Mouse (Mus musculus): ENCODE results near the gene Olfr1466. TPM values are rescaled to one million over a fixed set of nuclear protein-coding genes. Genes with fewer than 3 reads are reported as not detected.

Olfr1466 gene
- total RNA-seq (2014; rRNA removed; ENCODE audit: low replicate concordance) (not detected in 2 replicates), polyA plus RNA-seq (2015; fragmentation: Nextera tagmentation; extraction: Ambion mirVana) (not detected in 2 replicates)

DNA sequence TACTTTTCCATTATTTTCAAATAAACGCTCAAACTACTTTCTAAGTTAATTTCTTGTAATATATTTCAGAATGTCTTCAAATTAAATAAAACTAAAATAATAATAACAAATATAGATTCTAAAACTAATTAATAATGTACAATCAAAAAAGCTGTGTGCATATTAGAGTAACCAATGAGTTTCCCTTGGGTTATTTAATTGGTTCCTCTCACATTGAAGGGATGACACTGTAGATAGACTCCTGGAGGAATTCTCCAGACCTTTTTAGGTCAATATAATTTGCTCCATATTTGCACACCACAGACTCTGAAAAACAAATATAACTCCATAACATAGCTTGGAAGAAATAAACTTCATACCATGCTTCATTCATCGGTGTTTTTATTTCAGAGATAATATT lies at the start of gene Olfr1466:
Gene Olfr1466 (plus strand): TSS at position 301 of the 400 bp plus-strand sequence.
- WGBS, result 84% methylated on average over 2 of the region's 2 CpGs
- H3K4me2 ChIP-seq (ENCODE audit: low read depth, low read length), result no peak within 1 kb of the TSS
- no peaks in the 10 kb centered on the region for H3K36me3 ChIP-seq (replicated peaks; ENCODE audit: control insufficient read depth, insufficient read depth, low read length)
- ATAC-seq (ENCODE audit: insufficient read depth, low read depth), result no peak
- H3K9ac ChIP-seq (replicated peaks; ENCODE audit: low read depth, low read length), result no peak within 1 kb of the TSS
- H3K9me3 ChIP-seq (replicated peaks; ENCODE audit: control insufficient read depth, low read length), result peaks cover 14% of the 10 kb centered on the region; the same call in 1 of the 2 replicates
- H3K27me3 ChIP-seq (ENCODE audit: control insufficient read depth, insufficient read depth, low read length), result no peaks in the 10 kb centered on the region
- no peaks in the 10 kb centered on the region for H3K4me1 ChIP-seq (ENCODE audit: control insufficient read depth, insufficient read depth)
- TF ChIP-seq EP300 (IDR thresholded peaks at IDR 0.05; ENCODE audit: low read depth) (no peak), CTCF (IDR thresholded peaks at IDR 0.05; ENCODE audit: low read depth) (no peak)
- no peak within 1 kb of the TSS for H3K27ac ChIP-seq (ENCODE audit: low read depth)
- no peak for DNase-seq (ENCODE audit: low spot score)
- H3K4me3 ChIP-seq (ENCODE audit: low read depth, low read length), result no peak within 1 kb of the TSS

DNA sequence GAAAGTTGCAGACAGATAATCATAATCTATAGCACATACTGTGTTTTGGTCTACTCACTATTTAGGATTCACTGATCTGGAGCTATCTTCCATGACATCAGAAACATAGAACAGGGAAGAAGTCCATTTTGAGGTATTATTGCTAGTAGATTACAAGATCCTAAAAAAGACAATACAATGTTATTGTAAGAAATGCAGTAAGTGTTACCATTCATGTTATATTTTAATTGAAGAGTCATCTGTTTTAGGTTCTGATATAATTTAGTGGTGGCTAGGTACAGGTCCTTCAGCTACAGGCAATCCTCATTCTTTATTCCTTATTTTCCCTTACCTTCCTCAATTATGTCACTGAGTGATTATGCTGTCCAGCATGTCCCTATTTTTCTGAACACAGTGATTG lies 23.2 kb upstream of the Olfr1466 start, which contains the start of gene Olfr1465:
Gene Olfr1465 (minus strand): TSS at position 101 of the 400 bp plus-strand sequence.
- Histone ChIP-seq H3K9me3 (replicated peaks; ENCODE audit: control insufficient read depth, low read length) (no peaks in the 10 kb centered on the region), H3K4me1 (ENCODE audit: control insufficient read depth, insufficient read depth) (no peaks in the 10 kb centered on the region), H3K4me3 (ENCODE audit: low read depth, low read length) (no peak within 1 kb of the TSS), H3K27ac (ENCODE audit: low read depth) (no peak within 1 kb of the TSS), H3K27me3 (ENCODE audit: control insufficient read depth, insufficient read depth, low read length) (no peaks in the 10 kb centered on the region), H3K4me2 (ENCODE audit: low read depth, low read length) (no peak within 1 kb of the TSS), H3K36me3 (replicated peaks; ENCODE audit: control insufficient read depth, insufficient read depth, low read length) (no peaks in the 10 kb centered on the region), H3K9ac (replicated peaks; ENCODE audit: low read depth, low read length) (no peak within 1 kb of the TSS)
- DNase-seq (ENCODE audit: low spot score) (no peak), ATAC-seq (ENCODE audit: insufficient read depth, low read depth) (no peak)
- TF ChIP-seq EP300 (IDR thresholded peaks at IDR 0.05; ENCODE audit: low read depth) (no peak), CTCF (IDR thresholded peaks at IDR 0.05; ENCODE audit: low read depth) (no peak)

DNA sequence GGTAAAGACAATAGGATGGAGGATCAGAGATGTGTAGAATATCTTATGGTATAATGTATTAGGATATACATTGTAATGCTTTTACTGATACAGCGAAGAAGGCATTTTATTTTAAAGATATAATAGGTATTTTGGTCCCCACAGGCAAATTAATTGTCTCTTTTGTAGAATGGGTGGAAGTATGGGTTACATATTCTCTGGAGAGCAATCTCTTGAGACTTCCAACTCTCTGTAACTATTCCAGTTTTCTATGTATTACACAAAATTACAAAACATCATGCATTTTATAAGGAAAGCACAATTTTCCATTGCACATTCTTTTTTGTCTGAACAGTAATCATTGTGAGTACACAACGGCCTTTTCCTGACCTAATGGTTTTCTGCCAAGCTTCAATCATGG lies 23.3 kb downstream of the Olfr1466 start, which contains the start of gene Olfr1467:
Gene Olfr1467 (plus strand): TSS at position 301 of the 400 bp plus-strand sequence.
- 48% methylated on average over 2 of the region's 2 CpGs for WGBS
- H3K36me3 ChIP-seq (replicated peaks; ENCODE audit: control insufficient read depth, insufficient read depth, low read length), result no peaks in the 10 kb centered on the region

More for the DNA sequence above, 23.3 kb downstream of the Olfr1466 start, which contains the start of gene Olfr1467:
- Histone ChIP-seq H3K27me3 (ENCODE audit: control insufficient read depth, insufficient read depth, low read length) (no peaks in the 10 kb centered on the region), H3K27ac (ENCODE audit: low read depth) (no peak within 1 kb of the TSS), H3K9ac (replicated peaks; ENCODE audit: low read depth, low read length) (no peak within 1 kb of the TSS), H3K4me2 (ENCODE audit: low read depth, low read length) (no peak within 1 kb of the TSS), H3K4me3 (ENCODE audit: low read depth, low read length) (no peak within 1 kb of the TSS), H3K9me3 (replicated peaks; ENCODE audit: control insufficient read depth, low read length) (peaks cover 5% of the 10 kb centered on the region), H3K4me1 (ENCODE audit: control insufficient read depth, insufficient read depth) (no peaks in the 10 kb centered on the region)
- TF ChIP-seq EP300 (IDR thresholded peaks at IDR 0.05; ENCODE audit: low read depth), result no peak
- TF ChIP-seq CTCF (IDR thresholded peaks at IDR 0.05; ENCODE audit: low read depth), result no peak
- ATAC-seq (ENCODE audit: insufficient read depth, low read depth) (no peak), DNase-seq (ENCODE audit: low spot score) (no peak)

Other genes with a start within 250 kb of the Olfr1466 start
- gene Olfr1457, start 241.0 kb upstream of the Olfr1466 start, total RNA-seq (2014; rRNA removed; ENCODE audit: low replicate concordance), result not detected in 2 replicates
- gene Olfr1457, start 241.0 kb upstream of the Olfr1466 start, polyA plus RNA-seq (2015; fragmentation: Nextera tagmentation; extraction: Ambion mirVana), result not detected in 2 replicates
- not detected in 2 replicates for gene Olfr1458, start 232.1 kb upstream of the Olfr1466 start, total RNA-seq (2014; rRNA removed; ENCODE audit: low replicate concordance)
- gene Olfr1458, start 232.1 kb upstream of the Olfr1466 start, polyA plus RNA-seq (2015; fragmentation: Nextera tagmentation; extraction: Ambion mirVana), result not detected in 2 replicates
- not detected in 2 replicates for gene Olfr1459, start 189.3 kb upstream of the Olfr1466 start, total RNA-seq (2014; rRNA removed; ENCODE audit: low replicate concordance)
- not detected in 2 replicates for gene Olfr1459, start 189.3 kb upstream of the Olfr1466 start, polyA plus RNA-seq (2015; fragmentation: Nextera tagmentation; extraction: Ambion mirVana)
- gene Olfr1461, start 175.9 kb upstream of the Olfr1466 start, total RNA-seq (2014; rRNA removed; ENCODE audit: low replicate concordance), result not detected in 2 replicates
- gene Olfr1461, start 175.9 kb upstream of the Olfr1466 start, polyA plus RNA-seq (2015; fragmentation: Nextera tagmentation; extraction: Ambion mirVana), result not detected in 2 replicates
- not detected in 2 replicates for gene Olfr1462, start 153.1 kb upstream of the Olfr1466 start, total RNA-seq (2014; rRNA removed; ENCODE audit: low replicate concordance)
- not detected in 2 replicates for gene Olfr1462, start 153.1 kb upstream of the Olfr1466 start, polyA plus RNA-seq (2015; fragmentation: Nextera tagmentation; extraction: Ambion mirVana)
- not detected in 2 replicates for gene Olfr1463, start 107.5 kb upstream of the Olfr1466 start, total RNA-seq (2014; rRNA removed; ENCODE audit: low replicate concordance)
- not detected in 2 replicates for gene Olfr1463, start 107.5 kb upstream of the Olfr1466 start, polyA plus RNA-seq (2015; fragmentation: Nextera tagmentation; extraction: Ambion mirVana)
- not detected in 2 replicates for gene Olfr1465, start 23.3 kb upstream of the Olfr1466 start, total RNA-seq (2014; rRNA removed; ENCODE audit: low replicate concordance)
- gene Olfr1465, start 23.3 kb upstream of the Olfr1466 start, polyA plus RNA-seq (2015; fragmentation: Nextera tagmentation; extraction: Ambion mirVana), result not detected in 2 replicates
- gene Olfr1467, start 23.4 kb downstream of the Olfr1466 start, total RNA-seq (2014; rRNA removed; ENCODE audit: low replicate concordance), result not detected in 2 replicates
- gene Olfr1467, start 23.4 kb downstream of the Olfr1466 start, polyA plus RNA-seq (2015; fragmentation: Nextera tagmentation; extraction: Ambion mirVana), result not detected in 2 replicates
- not detected in 2 replicates for gene Olfr1469, start 69.0 kb downstream of the Olfr1466 start, total RNA-seq (2014; rRNA removed; ENCODE audit: low replicate concordance)
- not detected in 2 replicates for gene Olfr1469, start 69.0 kb downstream of the Olfr1466 start, polyA plus RNA-seq (2015; fragmentation: Nextera tagmentation; extraction: Ambion mirVana)
- not detected in 2 replicates for gene Olfr1471, start 104.5 kb downstream of the Olfr1466 start, total RNA-seq (2014; rRNA removed; ENCODE audit: low replicate concordance)
- gene Olfr1471, start 104.5 kb downstream of the Olfr1466 start, polyA plus RNA-seq (2015; fragmentation: Nextera tagmentation; extraction: Ambion mirVana), result not detected in 2 replicates
- not detected in 2 replicates for gene Olfr1472, start 117.2 kb downstream of the Olfr1466 start, total RNA-seq (2014; rRNA removed; ENCODE audit: low replicate concordance)
- not detected in 2 replicates for gene Olfr1472, start 117.2 kb downstream of the Olfr1466 start, polyA plus RNA-seq (2015; fragmentation: Nextera tagmentation; extraction: Ambion mirVana)
- gene Olfr1474, start 130.7 kb downstream of the Olfr1466 start, total RNA-seq (2014; rRNA removed; ENCODE audit: low replicate concordance), result not detected in 2 replicates
- gene Olfr1474, start 130.7 kb downstream of the Olfr1466 start, polyA plus RNA-seq (2015; fragmentation: Nextera tagmentation; extraction: Ambion mirVana), result not detected in 2 replicates
- not detected in 2 replicates for gene Olfr1475, start 141.3 kb downstream of the Olfr1466 start, total RNA-seq (2014; rRNA removed; ENCODE audit: low replicate concordance)
- not detected in 2 replicates for gene Olfr1475, start 141.3 kb downstream of the Olfr1466 start, polyA plus RNA-seq (2015; fragmentation: Nextera tagmentation; extraction: Ambion mirVana)
- not detected in 2 replicates for gene Olfr1477, start 161.7 kb downstream of the Olfr1466 start, total RNA-seq (2014; rRNA removed; ENCODE audit: low replicate concordance)
- not detected in 2 replicates for gene Olfr1477, start 161.7 kb downstream of the Olfr1466 start, polyA plus RNA-seq (2015; fragmentation: Nextera tagmentation; extraction: Ambion mirVana)
- not detected in 2 replicates for gene Olfr1480, start 189.1 kb downstream of the Olfr1466 start, total RNA-seq (2014; rRNA removed; ENCODE audit: low replicate concordance)
- gene Olfr1480, start 189.1 kb downstream of the Olfr1466 start, polyA plus RNA-seq (2015; fragmentation: Nextera tagmentation; extraction: Ambion mirVana), result not detected in 2 replicates
- not detected in 2 replicates for gene Olfr1484, start 244.6 kb downstream of the Olfr1466 start, total RNA-seq (2014; rRNA removed; ENCODE audit: low replicate concordance)
- gene Olfr1484, start 244.6 kb downstream of the Olfr1466 start, polyA plus RNA-seq (2015; fragmentation: Nextera tagmentation; extraction: Ambion mirVana), result not detected in 2 replicates

Data from heart, postnatal 0 days (tissue).